Mouse (Mus musculus): ENCODE results near the gene Spryd7. TPM values are rescaled to one million over a fixed set of nuclear protein-coding genes. Genes with fewer than 3 reads are reported as not detected.

Gene Spryd7
- total and polyA plus RNA-seq, 3 experiments, result 11.1 to 23.1 (median 14.0) TPM

DNA sequence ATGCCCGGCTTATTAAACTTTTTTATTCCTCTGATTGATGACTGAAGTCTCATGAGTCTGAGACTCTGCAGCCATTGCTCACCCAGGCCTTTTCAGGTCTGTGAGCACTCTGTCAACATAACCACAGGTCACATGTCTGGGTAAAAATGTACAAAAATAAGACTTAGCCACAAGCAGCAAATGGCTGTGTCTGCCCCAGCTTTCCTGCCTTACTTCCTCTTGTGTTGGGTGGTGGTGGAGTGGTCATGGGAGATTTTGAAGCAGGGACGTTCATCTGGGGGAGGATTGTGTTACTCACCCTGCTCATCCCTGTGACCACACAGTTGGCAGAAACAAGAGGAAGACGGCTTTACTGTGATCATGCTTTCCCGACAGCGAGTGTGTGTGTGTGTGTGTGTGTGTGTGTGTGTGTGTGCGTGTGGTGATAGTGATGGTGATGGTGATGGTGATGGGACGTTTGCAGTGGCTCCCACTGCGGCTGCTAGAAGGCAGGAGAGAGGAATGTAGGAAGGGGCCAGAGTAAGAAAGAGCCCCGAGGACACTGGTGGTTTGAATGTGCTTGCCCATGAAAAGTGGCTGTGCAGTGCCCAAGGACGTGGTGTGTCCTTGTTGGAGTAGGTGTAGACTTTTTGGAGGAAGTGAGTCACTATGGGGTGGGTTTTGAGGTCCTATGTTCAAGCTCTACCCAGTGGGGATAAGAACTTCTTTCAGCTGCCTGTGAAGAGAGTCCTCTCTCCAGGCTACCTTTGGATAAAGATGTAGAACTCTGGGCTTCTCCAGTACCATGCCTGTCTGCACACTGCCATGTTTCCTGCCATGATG, 37.8 kb downstream of the Spryd7 start:
- H3K27me3 ChIP-seq (replicated peaks), result no peaks in the 10 kb centered on the region
- no peaks in the 10 kb centered on the region for H3K79me2 ChIP-seq (replicated peaks; ENCODE audit: control insufficient read depth, extremely low read depth, insufficient read depth, poor library complexity, severe bottlenecking)
- dilution Hi-C loops (cut with MboI; ENCODE audit: extremely low pct_ligation_motif_present, extremely low pct_unique_long_range_greater_than_20kb, low sequenced_read_pairs), result no loop called here
- H3K4me2 ChIP-seq (ENCODE audit: insufficient read depth, low read depth, poor library complexity, severe bottlenecking), result no peak overlapping the region
- H3K4me3 ChIP-seq (replicated peaks in 1 of 3; ENCODE audit: low read depth in 2 of 3, low read length in 2 of 3, poor library complexity in 1 of 3), result peak overlapping the region in 1 of 3 experiments; percentile 20
- peak; percentile 51 for DNase-seq (ENCODE audit: extremely low read depth)
- 0 out of 2 replicates have a peak overlapping the region, but pooled peaks have one; percentile 14 for H3K27ac ChIP-seq (ENCODE audit: insufficient read depth, low read depth)
- H3K9me3 ChIP-seq (replicated peaks; ENCODE audit: low read length), result peaks cover 4% of the 10 kb centered on the region
- H3K9ac ChIP-seq (ENCODE audit: insufficient read depth, low read depth), result no peak overlapping the region
- H3K36me3 ChIP-seq (replicated peaks in 1 of 2; ENCODE audit: control insufficient read depth in 1 of 2, insufficient read depth in 1 of 2, low read length in 1 of 2), result no peaks in the 10 kb centered on the region
- TF ChIP-seq BHLHE40 (IDR thresholded peaks at IDR 0.05; ENCODE audit: low read depth, low read length) (0 out of 2 replicates have a peak, but pooled peaks have one; percentile 6), ZC3H11A (IDR thresholded peaks at IDR 0.05; ENCODE audit: low read depth, low read length) (no peak), JUND (conservative IDR thresholded peaks at IDR 0.05; ENCODE audit: low read depth, low read length) (no peak)
- peaks cover 5 to 11% of the 10 kb centered on the region in 2 experiments for H3K4me1 ChIP-seq (ENCODE audit: control insufficient read depth in 1 of 2, insufficient read depth in 2 of 2)
- in situ Hi-C loops (cut with MboI; ENCODE audit: low pct_ligation_motif_present, low pct_unique_long_range_greater_than_20kb, low sequenced_read_pairs), result no loop called here

DNA sequence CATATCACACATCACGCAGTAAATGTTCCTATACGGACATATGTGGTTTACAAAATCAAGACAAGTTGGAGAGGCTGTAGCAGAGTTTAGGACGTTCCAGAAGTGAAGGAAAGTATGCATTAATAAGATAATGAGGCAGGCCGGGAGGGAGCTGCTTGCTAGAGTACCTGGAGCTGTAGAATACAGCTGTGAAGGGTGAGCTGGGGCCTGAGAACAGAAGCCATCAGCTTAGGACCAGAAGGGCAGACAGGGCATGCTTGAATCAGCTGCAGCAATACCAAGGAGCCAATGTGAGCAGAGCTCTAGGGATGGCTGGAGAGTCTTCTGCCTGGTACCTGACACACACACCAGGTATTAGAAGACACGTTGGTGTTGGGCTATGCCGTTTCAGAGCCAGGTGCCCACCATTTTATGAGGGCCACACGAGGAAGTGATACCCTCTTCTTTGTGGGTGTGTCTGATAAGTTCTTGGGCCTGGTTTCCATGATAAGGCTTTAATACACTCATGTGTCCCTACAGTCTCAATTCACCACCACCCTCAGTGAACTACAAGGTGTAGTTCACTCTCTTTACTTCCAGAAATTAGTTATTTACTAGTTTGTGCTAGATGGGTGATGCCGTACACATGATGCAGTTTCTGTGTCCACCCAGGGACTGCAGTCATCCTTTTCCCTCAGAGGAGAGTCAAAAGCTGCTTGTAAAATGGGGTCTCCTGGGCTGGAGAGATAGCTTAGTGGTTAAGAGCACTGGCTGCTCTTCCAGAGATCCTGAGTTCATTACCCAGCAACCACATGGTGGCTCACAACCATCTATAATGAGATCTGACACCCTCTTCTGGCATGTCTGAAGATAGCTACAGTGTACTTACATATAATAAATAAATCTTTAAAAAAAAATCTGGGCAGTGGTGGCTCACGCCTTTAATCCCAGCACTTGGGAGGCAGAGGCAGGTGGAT, 39.9 kb downstream of the Spryd7 start:
- H3K79me2 ChIP-seq (replicated peaks; ENCODE audit: control insufficient read depth, extremely low read depth, insufficient read depth, poor library complexity, severe bottlenecking), result no peaks in the 10 kb centered on the region
- no peak for TF ChIP-seq NELFE (IDR thresholded peaks at IDR 0.05; ENCODE audit: low read depth, low read length)
- no peak for TF ChIP-seq IRF4 (IDR thresholded peaks at IDR 0.05; ENCODE audit: low read depth, low read length)
- no peak for TF ChIP-seq MXI1 (IDR thresholded peaks at IDR 0.05; ENCODE audit: low read depth, low read length)
- TF ChIP-seq CTCF (conservative IDR thresholded peaks at IDR 0.05 in 1 of 2, IDR thresholded peaks at IDR 0.05 in 1 of 2; ENCODE audit: low read depth in 2 of 2, low read length in 2 of 2), result no peak
- no peak for TF ChIP-seq ELF1 (IDR thresholded peaks at IDR 0.05; ENCODE audit: low read depth, low read length)
- no peak for TF ChIP-seq CHD1 (IDR thresholded peaks at IDR 0.05; ENCODE audit: low read depth, low read length)
- no peak for TF ChIP-seq SIN3A (IDR thresholded peaks at IDR 0.05; ENCODE audit: low read length)
- no peak for TF ChIP-seq USF2 (conservative IDR thresholded peaks at IDR 0.05; ENCODE audit: low read depth, low read length)
- no peak for TF ChIP-seq HCFC1 (IDR thresholded peaks at IDR 0.05; ENCODE audit: low read depth, low read length)
- no peak for TF ChIP-seq MEF2A (IDR thresholded peaks at IDR 0.05; ENCODE audit: borderline replicate concordance, low read depth, low read length)
- TF ChIP-seq NRF1 (IDR thresholded peaks at IDR 0.05; ENCODE audit: low read depth, low read length), result no peak
- TF ChIP-seq EP300 (IDR thresholded peaks at IDR 0.05; ENCODE audit: low read length), result no peak
- TF ChIP-seq PAX5 (IDR thresholded peaks at IDR 0.05; ENCODE audit: low read length), result no peak
- TF ChIP-seq ZKSCAN1 (IDR thresholded peaks at IDR 0.05; ENCODE audit: borderline replicate concordance, low read depth, low read length), result no peak
- TF ChIP-seq SMC3 (IDR thresholded peaks at IDR 0.05; ENCODE audit: low read depth, low read length), result no peak
- no peak for TF ChIP-seq RAD21 (IDR thresholded peaks at IDR 0.05; ENCODE audit: low read depth, low read length)
- TF ChIP-seq ZNF384 (IDR thresholded peaks at IDR 0.05; ENCODE audit: low read depth, low read length), result no peak
- TF ChIP-seq TCF12 (IDR thresholded peaks at IDR 0.05; ENCODE audit: low read depth, low read length), result no peak
- TF ChIP-seq ZMIZ1 (IDR thresholded peaks at IDR 0.05; ENCODE audit: low read depth, low read length), result no peak
- no peak for DNase-seq (ENCODE audit: extremely low read depth)
- H3K36me3 ChIP-seq (replicated peaks in 1 of 2; ENCODE audit: control insufficient read depth in 1 of 2, insufficient read depth in 1 of 2, low read length in 1 of 2), result no peaks in the 10 kb centered on the region
- no peak overlapping the region for H3K4me3 ChIP-seq (replicated peaks in 1 of 3; ENCODE audit: low read depth in 2 of 3, low read length in 2 of 3, poor library complexity in 1 of 3)
- H3K9me3 ChIP-seq (replicated peaks; ENCODE audit: low read length), result peaks cover 4% of the 10 kb centered on the region
- no peak overlapping the region for H3K4me2 ChIP-seq (ENCODE audit: insufficient read depth, low read depth, poor library complexity, severe bottlenecking)
- H3K9ac ChIP-seq (ENCODE audit: insufficient read depth, low read depth), result no peak overlapping the region
- H3K4me1 ChIP-seq (ENCODE audit: control insufficient read depth in 1 of 2, insufficient read depth in 2 of 2), result peaks cover 5 to 11% of the 10 kb centered on the region in 2 experiments
- dilution Hi-C loops (cut with MboI; ENCODE audit: extremely low pct_ligation_motif_present, extremely low pct_unique_long_range_greater_than_20kb, low sequenced_read_pairs) (no loop called here), in situ Hi-C loops (cut with MboI; ENCODE audit: low pct_ligation_motif_present, low pct_unique_long_range_greater_than_20kb, low sequenced_read_pairs) (no loop called here)
- H3K27ac ChIP-seq (ENCODE audit: insufficient read depth, low read depth), result no peak overlapping the region
- H3K27me3 ChIP-seq (replicated peaks), result no peaks in the 10 kb centered on the region
